Mouse (Mus musculus): ENCODE results near the gene Gfi1. TPM values are rescaled to one million over a fixed set of nuclear protein-coding genes. Genes with fewer than 3 reads are reported as not detected.

Gene Gfi1
- polyA plus RNA-seq, 1 experiment, result 1.3 TPM

DNA sequence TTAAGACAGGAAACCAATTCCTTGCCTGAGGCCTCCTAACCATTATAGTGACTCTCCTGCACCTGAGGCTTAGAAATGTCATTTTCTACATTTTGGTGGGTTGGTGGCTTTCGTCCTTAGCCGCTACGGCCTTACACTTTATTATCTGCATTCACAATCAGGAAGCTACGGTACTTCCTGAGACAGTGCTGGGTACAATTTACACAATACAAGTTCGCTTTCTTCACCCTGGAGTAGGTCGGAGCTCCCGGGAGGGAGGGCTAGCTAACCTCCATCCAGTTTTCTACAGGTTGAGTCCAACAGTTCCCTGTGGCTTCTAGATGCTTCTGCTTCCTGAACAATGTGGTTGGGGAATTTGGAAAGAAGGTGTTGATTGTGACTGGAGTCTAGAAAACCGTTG is 26.9 kb downstream of the Gfi1 start:
- no peaks in the 10 kb centered on the region for H3K4me1 ChIP-seq (ENCODE audit: control insufficient read depth, insufficient read depth, low read length)
- H3K36me3 ChIP-seq (ENCODE audit: control insufficient read depth, insufficient read depth, low read length), result no peaks in the 10 kb centered on the region
- no peak for TF ChIP-seq POLR2A (IDR thresholded peaks at IDR 0.05; ENCODE audit: control insufficient read depth, low read depth, low read length)
- no peak for TF ChIP-seq CTCF (IDR thresholded peaks at IDR 0.05; ENCODE audit: control insufficient read depth, insufficient read depth, insufficient replicate concordance, low read depth, low read length)
- H3K27me3 ChIP-seq (ENCODE audit: control insufficient read depth, insufficient read depth, low read length), result no peaks in the 10 kb centered on the region
- H3K4me3 ChIP-seq (ENCODE audit: control insufficient read depth, low read depth, low read length), result no peak overlapping the region
- no peak overlapping the region for H3K27ac ChIP-seq (ENCODE audit: control insufficient read depth, insufficient read depth, low read depth, low read length)

DNA sequence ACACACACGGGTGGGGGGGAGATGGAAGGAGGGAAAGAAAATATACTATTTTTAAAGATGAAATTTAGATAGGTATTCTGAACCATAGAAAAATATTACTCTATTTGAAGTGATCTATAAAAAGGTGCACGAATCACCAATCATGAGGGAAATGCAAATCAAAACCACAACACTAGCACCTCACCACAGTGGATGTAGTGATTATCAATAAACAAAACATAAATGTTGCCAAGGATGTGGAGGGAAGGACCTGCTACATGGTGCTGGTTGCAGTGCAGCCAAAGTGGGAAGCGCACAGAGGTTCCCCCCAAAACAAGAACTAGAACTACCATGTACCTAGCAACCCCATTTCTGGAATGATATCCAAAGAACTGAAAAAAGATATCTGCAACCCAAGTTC is 30.8 kb downstream of the Gfi1 start:
- Histone ChIP-seq H3K27me3 (ENCODE audit: control insufficient read depth, insufficient read depth, low read length) (no peaks in the 10 kb centered on the region), H3K4me3 (ENCODE audit: control insufficient read depth, low read depth, low read length) (no peak overlapping the region), H3K27ac (ENCODE audit: control insufficient read depth, insufficient read depth, low read depth, low read length) (no peak overlapping the region), H3K4me1 (ENCODE audit: control insufficient read depth, insufficient read depth, low read length) (no peaks in the 10 kb centered on the region), H3K36me3 (ENCODE audit: control insufficient read depth, insufficient read depth, low read length) (no peaks in the 10 kb centered on the region)
- TF ChIP-seq CTCF (IDR thresholded peaks at IDR 0.05; ENCODE audit: control insufficient read depth, insufficient read depth, insufficient replicate concordance, low read depth, low read length) (no peak), POLR2A (IDR thresholded peaks at IDR 0.05; ENCODE audit: control insufficient read depth, low read depth, low read length) (no peak)

- no peaks in the 10 kb centered on the region for H3K36me3 ChIP-seq (ENCODE audit: control insufficient read depth, insufficient read depth, low read length)
- H3K27me3 ChIP-seq (ENCODE audit: control insufficient read depth, insufficient read depth, low read length), result no peaks in the 10 kb centered on the region
- no peak overlapping the region for H3K27ac ChIP-seq (ENCODE audit: control insufficient read depth, insufficient read depth, low read depth, low read length)
- TF ChIP-seq CTCF (IDR thresholded peaks at IDR 0.05; ENCODE audit: control insufficient read depth, insufficient read depth, insufficient replicate concordance, low read depth, low read length) (no peak), POLR2A (IDR thresholded peaks at IDR 0.05; ENCODE audit: control insufficient read depth, low read depth, low read length) (no peak)
- H3K4me3 ChIP-seq (ENCODE audit: control insufficient read depth, low read depth, low read length), result peak overlapping the region; percentile 89
- H3K4me1 ChIP-seq (ENCODE audit: control insufficient read depth, insufficient read depth, low read length), result peaks cover 9% of the 10 kb centered on the region
Observed at GRCm38 (mm10) chr5:107688499-107688866, 37.4 kb downstream of the Gfi1 start.

- TF ChIP-seq CTCF (IDR thresholded peaks at IDR 0.05; ENCODE audit: control insufficient read depth, insufficient read depth, insufficient replicate concordance, low read depth, low read length), result no peak
- no peak; the same call in 1 of the 2 replicates for TF ChIP-seq POLR2A (IDR thresholded peaks at IDR 0.05; ENCODE audit: control insufficient read depth, low read depth, low read length)
- Histone ChIP-seq H3K4me3 (ENCODE audit: control insufficient read depth, low read depth, low read length) (peak overlapping the region; percentile 89), H3K36me3 (ENCODE audit: control insufficient read depth, insufficient read depth, low read length) (no peaks in the 10 kb centered on the region), H3K27me3 (ENCODE audit: control insufficient read depth, insufficient read depth, low read length) (no peaks in the 10 kb centered on the region), H3K4me1 (ENCODE audit: control insufficient read depth, insufficient read depth, low read length) (peaks cover 9% of the 10 kb centered on the region), H3K27ac (ENCODE audit: control insufficient read depth, insufficient read depth, low read depth, low read length) (no peak overlapping the region)
Observed at GRCm38 (mm10) chr5:107687592-107688498, 38.0 kb downstream of the Gfi1 start.

GRCm38 (mm10) chr5:107687161-107687560 is 38.7 kb downstream of the Gfi1 start:
- H3K36me3 ChIP-seq (ENCODE audit: control insufficient read depth, insufficient read depth, low read length), result no peaks in the 10 kb centered on the region
- H3K27me3 ChIP-seq (ENCODE audit: control insufficient read depth, insufficient read depth, low read length), result no peaks in the 10 kb centered on the region
- no peak overlapping the region for H3K27ac ChIP-seq (ENCODE audit: control insufficient read depth, insufficient read depth, low read depth, low read length)
- TF ChIP-seq CTCF (IDR thresholded peaks at IDR 0.05; ENCODE audit: control insufficient read depth, insufficient read depth, insufficient replicate concordance, low read depth, low read length), result no peak
- no peak for TF ChIP-seq POLR2A (IDR thresholded peaks at IDR 0.05; ENCODE audit: control insufficient read depth, low read depth, low read length)
- H3K4me1 ChIP-seq (ENCODE audit: control insufficient read depth, insufficient read depth, low read length), result peaks cover 9% of the 10 kb centered on the region
- H3K4me3 ChIP-seq (ENCODE audit: control insufficient read depth, low read depth, low read length), result no peak overlapping the region

DNA sequence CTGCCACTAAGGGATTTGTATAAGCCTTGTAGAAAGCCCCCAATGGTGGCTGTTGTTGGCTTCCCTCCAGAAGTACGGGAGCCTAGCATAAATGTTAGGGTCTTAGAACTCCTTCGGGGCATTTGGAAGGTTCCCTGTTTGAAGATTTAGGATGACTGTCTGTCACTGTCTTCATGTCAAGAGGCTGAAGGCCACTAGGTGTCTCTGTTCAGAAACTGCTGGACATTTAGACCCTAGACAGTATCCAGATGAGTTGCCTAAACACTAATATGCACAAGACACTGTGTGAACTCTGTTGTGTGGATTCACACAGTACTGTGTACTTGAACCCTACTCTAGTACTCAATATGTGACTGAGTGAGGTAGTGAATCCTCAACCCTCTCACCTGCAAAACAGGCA is 41.5 kb downstream of the Gfi1 start:
- no peaks in the 10 kb centered on the region for H3K36me3 ChIP-seq (ENCODE audit: control insufficient read depth, insufficient read depth, low read length)
- H3K4me3 ChIP-seq (ENCODE audit: control insufficient read depth, low read depth, low read length), result no peak overlapping the region
- H3K27ac ChIP-seq (ENCODE audit: control insufficient read depth, insufficient read depth, low read depth, low read length), result no peak overlapping the region
- H3K27me3 ChIP-seq (ENCODE audit: control insufficient read depth, insufficient read depth, low read length), result no peaks in the 10 kb centered on the region
- H3K4me1 ChIP-seq (ENCODE audit: control insufficient read depth, insufficient read depth, low read length), result peaks cover 9% of the 10 kb centered on the region
- TF ChIP-seq CTCF (IDR thresholded peaks at IDR 0.05; ENCODE audit: control insufficient read depth, insufficient read depth, insufficient replicate concordance, low read depth, low read length) (no peak), POLR2A (IDR thresholded peaks at IDR 0.05; ENCODE audit: control insufficient read depth, low read depth, low read length) (no peak)

DNA sequence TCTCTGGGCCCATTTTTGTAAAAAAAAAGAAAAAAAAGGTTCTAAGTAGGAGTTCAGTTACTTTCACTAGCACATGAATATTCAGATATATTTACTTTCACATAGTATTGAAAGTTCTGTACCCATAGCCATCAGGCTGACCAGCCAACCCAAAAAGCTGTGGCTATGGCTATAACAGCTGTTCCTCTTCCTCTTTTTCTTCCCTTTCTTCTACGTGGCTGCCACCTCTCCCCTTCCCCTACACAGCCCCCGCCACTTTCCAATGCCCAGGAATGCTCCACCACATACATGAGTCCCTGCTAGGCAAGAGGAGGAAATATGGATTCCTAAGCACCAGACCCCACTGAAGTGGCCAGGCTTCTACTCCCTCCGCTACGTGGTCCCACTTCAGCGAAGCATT is 44.5 kb downstream of the Gfi1 start:
- H3K4me3 ChIP-seq (ENCODE audit: control insufficient read depth, low read depth, low read length), result no peak overlapping the region
- H3K27me3 ChIP-seq (ENCODE audit: control insufficient read depth, insufficient read depth, low read length), result no peaks in the 10 kb centered on the region
- H3K4me1 ChIP-seq (ENCODE audit: control insufficient read depth, insufficient read depth, low read length), result no peaks in the 10 kb centered on the region
- TF ChIP-seq POLR2A (IDR thresholded peaks at IDR 0.05; ENCODE audit: control insufficient read depth, low read depth, low read length) (no peak), CTCF (IDR thresholded peaks at IDR 0.05; ENCODE audit: control insufficient read depth, insufficient read depth, insufficient replicate concordance, low read depth, low read length) (no peak)
- no peak overlapping the region for H3K27ac ChIP-seq (ENCODE audit: control insufficient read depth, insufficient read depth, low read depth, low read length)
- no peaks in the 10 kb centered on the region for H3K36me3 ChIP-seq (ENCODE audit: control insufficient read depth, insufficient read depth, low read length)
